Mouse (Mus musculus) kidney, adult 11 months (tissue): Measurements from ENCODE around the gene Slc45a3.

Source experiments
- DNase-seq: peaks from one replicate; pipeline ENCODE4 v3.0.0; 2022

The Slc45a3 gene

GRCm38 (mm10) chr1:132030574-132030973 is 67.8 kb downstream of the Slc45a3 start:
- no peak for DNase-seq

GRCm38 (mm10) chr1:132032172-132032571 is 69.4 kb downstream of the Slc45a3 start:
- no peak for DNase-seq
